Mouse (Mus musculus) stomach, postnatal 0 days (tissue): ENCODE data around the gene Cd83. TPM values are rescaled to one million over a fixed set of nuclear protein-coding genes. Genes with fewer than 3 reads are reported as not detected.

Experiments used
- ATAC-seq: fragments of 200-750 bp; cut with Nextera tagmentation; 2 replicates; pipeline ENCODE4 v1.8.0; 2017; ENCODE audit not compliant: low FRiP score, low TSS enrichment
- DNase-seq: peaks from one replicate; pipeline ENCODE4 v3.0.0-alpha.2; 2016; ENCODE audit warnings: low spot score
- H3K27ac ChIP-seq: fragments of 300-500 bp; sonication (generic); replicated peaks from 2 replicates; pipeline ENCODE4 v1.5.1; 2014; ENCODE audit warnings: mild to moderate bottlenecking, control low read depth
- H3K27me3 ChIP-seq: fragments of 300-500 bp; sonication (generic); 2 replicates; pipeline ENCODE4 v1.6.1; 2014; ENCODE audit warnings: low read length; ENCODE audit not compliant: control insufficient read depth, insufficient read depth
- H3K36me3 ChIP-seq: fragments of 300-500 bp; sonication (generic); 2 replicates; pipeline ENCODE4 v1.6.1; 2014; ENCODE audit warnings: low read length, mixed read lengths; ENCODE audit not compliant: control insufficient read depth, insufficient read depth
- H3K4me1 ChIP-seq: fragments of 300-500 bp; sonication (generic); replicated peaks from 2 replicates; pipeline ENCODE4 v1.6.1; 2014; ENCODE audit warnings: antibody characterized with exemption; ENCODE audit not compliant: control insufficient read depth, insufficient read depth
- H3K4me2 ChIP-seq: fragments of 300-500 bp; sonication (generic); replicated peaks from 2 replicates; pipeline ENCODE4 v1.6.1; 2014; ENCODE audit warnings: low read depth, mild to moderate bottlenecking, control low read depth, moderate library complexity
- H3K4me3 ChIP-seq: fragments of 300-500 bp; sonication (generic); 2 replicates; pipeline ENCODE4 v1.5.1; 2014; ENCODE audit warnings: low read depth, low read length, control low read depth
- H3K9ac ChIP-seq: fragments of 300-500 bp; sonication (generic); 2 replicates; pipeline ENCODE4 v1.6.1; 2014; ENCODE audit warnings: mild to moderate bottlenecking, low read length, control low read depth, mixed read lengths
- H3K9me3 ChIP-seq: fragments of 300-500 bp; sonication (generic); 2 replicates; pipeline ENCODE4 v1.6.1; 2016; ENCODE audit warnings: low read length; ENCODE audit not compliant: control insufficient read depth
- CTCF ChIP-seq: IDR thresholded peaks from 2 replicates; pipeline ENCODE4 v1.5.1; 2016; ENCODE audit warnings: antibody characterized with exemption, low read depth, mild to moderate bottlenecking, moderate library complexity
- EP300 ChIP-seq: optimal IDR thresholded peaks from 2 replicates; pipeline ENCODE3; 2016; ENCODE audit warnings: antibody characterized with exemption
- WGBS: fragments of 180-500 bp; shearing (Covaris S2); extraction: QIAGEN DNeasy Blood & Tissue Kit; methylation state at CpG from one replicate; pipeline ENCODE4 v1.1.7; 2014; 5-methylcytosine and 5-hydroxymethylcytosine counted together
- polyA plus RNA-seq: library from polyadenylated mRNA; unstranded; fragments of >200 nt; fragmentation: Nextera tagmentation; extraction: Ambion mirVana; gene quantifications from 2 replicates; pipeline ENCODE4 v1.2.1, GENCODE M21; 2015

Cd83 gene
- polyA plus RNA-seq, 1 experiment from 2014 or later = 2.1 TPM

DNA sequence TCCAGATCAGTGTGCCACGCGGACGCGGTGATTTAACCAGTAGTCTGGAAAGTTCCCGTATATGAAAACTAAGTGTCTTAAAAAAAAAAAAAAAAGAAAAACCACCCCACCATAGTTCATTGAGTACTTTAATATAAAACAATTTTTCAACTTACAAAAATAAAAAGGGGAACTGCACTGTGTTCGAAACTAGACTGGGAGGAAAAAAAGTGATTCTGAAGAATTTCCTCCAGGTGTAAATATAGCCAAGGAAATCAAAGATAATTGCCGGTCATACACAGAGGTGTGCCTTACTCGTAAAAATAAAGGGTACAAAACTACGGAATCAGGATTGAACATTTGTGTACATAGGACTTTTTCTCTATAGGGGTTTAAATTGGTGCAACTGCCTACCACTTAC, 21.7 kb upstream of the Cd83 start:
- H3K27me3 ChIP-seq = no peaks in the 10 kb centered on the region
- TF ChIP-seq EP300 = no peak
- no peak for TF ChIP-seq CTCF
- 90% methylated on average over 9 of the region's 9 CpGs for WGBS

DNA sequence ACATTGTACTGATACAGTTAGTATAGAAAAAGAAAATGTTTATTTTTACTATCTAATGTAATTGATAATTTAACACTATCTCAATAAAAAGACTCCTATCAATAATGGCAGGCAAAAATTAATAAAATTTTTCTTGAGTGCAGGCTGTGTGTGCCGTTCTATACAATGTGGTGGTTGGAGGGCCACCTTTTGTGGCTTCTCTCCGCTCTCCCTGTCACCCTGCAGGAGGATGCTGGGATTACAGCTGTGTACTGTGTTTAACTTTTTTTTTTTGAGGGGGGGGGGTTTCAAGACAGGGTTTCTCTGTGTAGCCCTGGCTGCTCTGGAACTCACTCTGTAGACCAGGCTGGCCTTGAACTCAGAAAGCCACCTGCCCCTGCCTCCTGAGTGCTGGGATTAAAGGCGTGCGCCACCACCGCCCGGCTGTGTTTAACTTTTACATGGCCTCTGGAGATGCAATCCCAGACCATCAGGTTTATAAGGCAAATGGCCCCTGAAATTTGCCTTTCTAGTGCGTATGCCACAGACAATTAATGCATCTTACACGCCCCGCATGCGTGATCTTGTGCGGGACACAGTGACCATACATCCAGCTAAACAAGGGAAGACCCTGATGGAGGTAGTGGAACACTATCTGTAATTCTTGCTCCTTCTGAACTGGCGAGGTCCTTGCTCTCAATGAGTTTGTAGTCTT, 21.1 kb upstream of the Cd83 start:
- 94% methylated on average over 12 of the region's 12 CpGs for WGBS
- ATAC-seq = no peak

More for the DNA sequence above, 21.7 kb upstream of the Cd83 start:
- Histone ChIP-seq H3K9me3 (no peaks in the 10 kb centered on the region), H3K4me3 (no peak overlapping the region), H3K36me3 (no peaks in the 10 kb centered on the region), H3K4me1 (no peaks in the 10 kb centered on the region), H3K27ac (no peak overlapping the region), H3K9ac (no peak overlapping the region), H3K4me2 (no peak overlapping the region)
- ATAC-seq (no peak), DNase-seq (no peak)

GRCm38 (mm10) chr13:43763995-43764579, 20.5 kb upstream of the Cd83 start:
- no peak overlapping the region for H3K4me3 ChIP-seq
- no peak overlapping the region for H3K9ac ChIP-seq
- H3K4me2 ChIP-seq = no peak overlapping the region
- 43% methylated on average over 8 of the region's 8 CpGs for WGBS
- no peaks in the 10 kb centered on the region for H3K4me1 ChIP-seq
- ATAC-seq (no peak), DNase-seq (no peak)
- no peaks in the 10 kb centered on the region for H3K27me3 ChIP-seq
- TF ChIP-seq CTCF (no peak), EP300 (no peak)
- no peaks in the 10 kb centered on the region for H3K36me3 ChIP-seq
- H3K27ac ChIP-seq = no peak overlapping the region
- H3K9me3 ChIP-seq = no peaks in the 10 kb centered on the region

More for the DNA sequence above, 21.1 kb upstream of the Cd83 start:
- Histone ChIP-seq H3K9ac (no peak overlapping the region), H3K27ac (no peak overlapping the region), H3K9me3 (no peaks in the 10 kb centered on the region), H3K4me1 (no peaks in the 10 kb centered on the region), H3K36me3 (no peaks in the 10 kb centered on the region), H3K4me3 (no peak overlapping the region), H3K4me2 (no peak overlapping the region), H3K27me3 (no peaks in the 10 kb centered on the region)
- TF ChIP-seq CTCF (no peak), EP300 (no peak)
- no peak for DNase-seq

GRCm38 (mm10) chr13:43765293-43765814, 19.2 kb upstream of the Cd83 start:
- Histone ChIP-seq H3K9ac (no peak overlapping the region), H3K27ac (no peak overlapping the region), H3K36me3 (no peaks in the 10 kb centered on the region), H3K4me3 (no peak overlapping the region), H3K27me3 (no peaks in the 10 kb centered on the region), H3K4me1 (no peaks in the 10 kb centered on the region), H3K4me2 (no peak overlapping the region), H3K9me3 (no peaks in the 10 kb centered on the region)
- WGBS = 85% methylated on average over 11 of the region's 11 CpGs
- TF ChIP-seq CTCF (no peak), EP300 (no peak)
- ATAC-seq (no peak), DNase-seq (no peak)

DNA sequence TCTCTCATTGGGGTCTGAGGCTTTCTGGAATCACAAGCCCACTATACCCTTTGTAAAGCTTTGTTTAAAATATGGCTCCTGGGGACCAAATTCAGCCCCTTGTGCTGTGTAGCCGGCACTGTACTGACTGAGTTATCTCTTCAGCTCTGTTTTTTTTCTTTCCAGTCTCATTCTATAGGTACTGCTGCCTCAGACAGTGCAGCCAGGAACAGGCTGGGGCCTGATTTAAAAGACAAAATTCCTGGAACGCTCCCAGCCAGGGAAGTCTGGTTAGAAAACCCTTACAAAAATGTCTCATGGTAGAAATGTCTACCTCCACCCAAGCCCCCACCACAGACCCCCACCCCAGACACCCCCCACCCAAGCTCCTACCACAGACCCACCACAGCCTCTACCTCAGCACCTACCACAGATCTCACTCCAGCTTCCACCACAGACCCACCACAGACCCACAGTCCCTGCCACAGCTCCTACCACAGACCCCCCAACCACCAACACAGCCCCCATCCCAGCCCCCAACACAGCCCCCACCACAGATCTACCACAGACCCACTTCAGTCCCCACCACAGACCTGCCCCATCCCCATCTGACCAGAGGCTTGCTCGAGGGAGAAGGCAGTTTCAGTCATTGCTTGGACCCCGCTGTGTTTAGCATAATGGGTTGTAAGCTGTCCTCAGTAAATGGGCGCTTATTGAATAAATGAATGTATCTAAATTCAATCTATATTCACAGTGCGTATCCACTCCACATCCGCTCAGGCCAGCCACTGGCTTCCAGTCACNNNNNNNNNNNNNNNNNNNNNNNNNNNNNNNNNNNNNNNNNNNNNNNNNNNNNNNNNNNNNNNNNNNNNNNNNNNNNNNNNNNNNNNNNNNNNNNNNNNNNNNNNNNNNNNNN, 17.5 kb upstream of the Cd83 start:
- DNase-seq (no peak), ATAC-seq (no peak)
- H3K27ac ChIP-seq = no peak overlapping the region
- no peaks in the 10 kb centered on the region for H3K27me3 ChIP-seq
- no peak overlapping the region for H3K4me3 ChIP-seq
- TF ChIP-seq CTCF (no peak), EP300 (no peak)
- no peaks in the 10 kb centered on the region for H3K9me3 ChIP-seq
- H3K9ac ChIP-seq = no peak overlapping the region
- WGBS = 85% methylated on average over 7 of the region's 7 CpGs
- no peaks in the 10 kb centered on the region for H3K36me3 ChIP-seq
- H3K4me2 ChIP-seq = no peak overlapping the region
- no peaks in the 10 kb centered on the region for H3K4me1 ChIP-seq
